Mouse (Mus musculus) embryonic facial prominence, embryonic 14.5 days (tissue): ENCODE data around the gene Ythdf1. TPM values are rescaled to one million over a fixed set of nuclear protein-coding genes. Genes with fewer than 3 reads are reported as not detected.
A peak's percentile ranks its signal among the peaks of the same experiment; 100 is the strongest.

Experiments used
- ATAC-seq: fragments of 200-750 bp; cut with Nextera tagmentation; 2 replicates; pipeline ENCODE4 v1.8.0; 2017; ENCODE audit warnings: low read depth, moderate number of reproducible peaks, moderate TSS enrichment
- DNase-seq: peaks from one replicate; pipeline ENCODE4 v3.0.0-alpha.2; 2015; ENCODE audit warnings: low spot score
- H3K27ac ChIP-seq: fragments of 300-500 bp; sonication (generic); replicated peaks from 2 replicates; pipeline ENCODE4 v1.5.1; 2014; ENCODE audit warnings: low read depth, mild to moderate bottlenecking, low read length, moderate library complexity
- H3K27me3 ChIP-seq: fragments of 300-500 bp; sonication (generic); replicated peaks from 2 replicates; pipeline ENCODE4 v1.6.1; 2014; ENCODE audit warnings: low read length; ENCODE audit not compliant: control insufficient read depth, insufficient read depth
- H3K36me3 ChIP-seq: fragments of 300-500 bp; sonication (generic); 2 replicates; pipeline ENCODE4 v1.6.1; 2014; ENCODE audit warnings: low read length, mixed read lengths; ENCODE audit not compliant: control insufficient read depth, insufficient read depth
- H3K4me1 ChIP-seq: fragments of 300-500 bp; sonication (generic); 2 replicates; pipeline ENCODE4 v1.6.1; 2014; ENCODE audit warnings: antibody characterized with exemption, low read length; ENCODE audit not compliant: control insufficient read depth, insufficient read depth
- H3K4me2 ChIP-seq: fragments of 300-500 bp; sonication (generic); 2 replicates; pipeline ENCODE4 v1.6.1; 2014; ENCODE audit warnings: low read depth, mild to moderate bottlenecking, low read length, moderate library complexity, mixed read lengths
- H3K4me3 ChIP-seq: fragments of 300-500 bp; sonication (generic); 2 replicates; pipeline ENCODE4 v1.5.1; 2014; ENCODE audit warnings: low read depth, mild to moderate bottlenecking, low read length
- H3K9ac ChIP-seq: fragments of 300-500 bp; sonication (generic); 2 replicates; pipeline ENCODE4 v1.6.1; 2014; ENCODE audit warnings: low read depth, mild to moderate bottlenecking, low read length, moderate library complexity, mixed read lengths
- H3K9me3 ChIP-seq: fragments of 300-500 bp; sonication (generic); 2 replicates; pipeline ENCODE4 v1.6.1; 2016; ENCODE audit warnings: low read length; ENCODE audit not compliant: control insufficient read depth
- WGBS: fragments of 180-500 bp; shearing (Covaris S2); extraction: QIAGEN DNeasy Blood & Tissue Kit; methylation state at CpG from one replicate; pipeline ENCODE4 v1.1.7; 2014; 5-methylcytosine and 5-hydroxymethylcytosine counted together
- microRNA-seq: library from miRNA; unstranded; fragments of <30 nt; microRNA quantifications from one replicate; pipeline ENCODE4, GENCODE M21; 2016; ENCODE audit warnings: borderline number of aligned reads
- polyA plus RNA-seq: library from polyadenylated mRNA; unstranded; fragments of >200 nt; fragmentation: Nextera tagmentation; extraction: Ambion mirVana; gene quantifications from 2 replicates; pipeline ENCODE4 v1.2.1, GENCODE M21; 2014

Ythdf1 gene
- polyA plus RNA-seq, 1 experiment from 2014 or later: 62.2 TPM

- no peak overlapping the region for H3K27ac ChIP-seq
- no peak for ATAC-seq
- 52% methylated on average over 3 of the region's 3 CpGs for WGBS
- no peak overlapping the region for H3K9ac ChIP-seq
- no peaks in the 10 kb centered on the region for H3K36me3 ChIP-seq
- H3K4me1 ChIP-seq: no peaks in the 10 kb centered on the region
- no peaks in the 10 kb centered on the region for H3K27me3 ChIP-seq
- no peak overlapping the region for H3K4me3 ChIP-seq
- no peak overlapping the region for H3K4me2 ChIP-seq
- no peak for DNase-seq
- H3K9me3 ChIP-seq: no peaks in the 10 kb centered on the region
Measured at GRCm38 (mm10) chr2:180870006-180870405, 50.7 kb downstream of the Ythdf1 start.

- Histone ChIP-seq H3K4me2 (no peak overlapping the region), H3K27ac (no peak overlapping the region), H3K9ac (no peak overlapping the region), H3K36me3 (no peaks in the 10 kb centered on the region), H3K4me3 (no peak overlapping the region), H3K4me1 (no peaks in the 10 kb centered on the region), H3K27me3 (no peaks in the 10 kb centered on the region; the same call in 1 of the 2 replicates), H3K9me3 (no peaks in the 10 kb centered on the region)
- DNase-seq (no peak), ATAC-seq (no peak)
- 74% methylated on average over 12 of the region's 12 CpGs for WGBS
Measured at GRCm38 (mm10) chr2:180861561-180861960, 59.2 kb downstream of the Ythdf1 start.

GRCm38 (mm10) chr2:180857121-180857520 is 63.6 kb downstream of the Ythdf1 start:
- no peak for DNase-seq
- no peaks in the 10 kb centered on the region for H3K4me1 ChIP-seq
- no peak overlapping the region for H3K4me2 ChIP-seq
- WGBS: 73% methylated on average over 8 of the region's 8 CpGs
- H3K9ac ChIP-seq: no peak overlapping the region
- ATAC-seq: no peak
- H3K27me3 ChIP-seq: peaks cover 24% of the 10 kb centered on the region
- H3K9me3 ChIP-seq: no peaks in the 10 kb centered on the region
- H3K4me3 ChIP-seq: no peak overlapping the region
- no peak overlapping the region for H3K27ac ChIP-seq
- no peaks in the 10 kb centered on the region for H3K36me3 ChIP-seq

GRCm38 (mm10) chr2:180855005-180855544 is 65.7 kb downstream of the Ythdf1 start:
- ATAC-seq: peak; percentile 63; the same call in 1 of the 2 replicates
- Histone ChIP-seq H3K4me2 (0 out of 2 replicates have a peak overlapping the region, but pooled peaks have one; percentile 12), H3K4me1 (no peaks in the 10 kb centered on the region), H3K9ac (no peak overlapping the region), H3K27ac (no peak overlapping the region), H3K36me3 (no peaks in the 10 kb centered on the region), H3K9me3 (no peaks in the 10 kb centered on the region), H3K4me3 (no peak overlapping the region), H3K27me3 (peaks cover 24% of the 10 kb centered on the region)
- peak; percentile 17 for DNase-seq
- 22% methylated on average over 13 of the region's 13 CpGs for WGBS

Small RNA genes within 50 kb of the gene (microRNA-seq; reads per million reads assigned to microRNA genes)
- gene Mir124a-3: not detected

Other genes with a start within 250 kb of the Ythdf1 start
- 26.0 and 27.8 TPM in 2 replicates for gene Dido1, start 210.9 kb downstream of the Ythdf1 start, polyA plus RNA-seq
- 56.8 and 59.4 TPM in 2 replicates for gene Gid8, start 210.8 kb downstream of the Ythdf1 start, polyA plus RNA-seq
- 1.5 and 2.9 TPM in 2 replicates for gene Slc17a9, start 195.7 kb downstream of the Ythdf1 start, polyA plus RNA-seq
- gene Bhlhe23, start 144.0 kb downstream of the Ythdf1 start, polyA plus RNA-seq: 0.08 TPM in 1 of 2 replicates, not detected in the other
- gene Birc7, start 8.1 kb upstream of the Ythdf1 start, polyA plus RNA-seq: 0.17 TPM in 1 of 2 replicates, not detected in the other
- gene Nkain4, start 33.8 kb upstream of the Ythdf1 start, polyA plus RNA-seq: 17.0 and 20.7 TPM in 2 replicates
- 89.2 and 103 TPM in 2 replicates for gene Arfgap1, start 46.3 kb upstream of the Ythdf1 start, polyA plus RNA-seq
- gene Col20a1, start 65.6 kb upstream of the Ythdf1 start, polyA plus RNA-seq: 2.5 and 3.7 TPM in 2 replicates
- 3.6 and 5.8 TPM in 2 replicates for gene Chrna4, start 122.6 kb upstream of the Ythdf1 start, polyA plus RNA-seq
- gene Kcnq2, start 214.4 kb upstream of the Ythdf1 start, polyA plus RNA-seq: 2.1 and 2.6 TPM in 2 replicates
- 0.76 and 1.0 TPM in 2 replicates for gene Eef1a2, start 236.1 kb upstream of the Ythdf1 start, polyA plus RNA-seq